Mouse (Mus musculus) erythroblast, embryonic 14.5 days (primary cell): Measurements from ENCODE around the gene Cldn34c1. TPM values are rescaled to one million over a fixed set of nuclear protein-coding genes. Genes with fewer than 3 reads are reported as not detected.
"Not testable (repeated sequence)": the region's sequence is repeated elsewhere in the genome, so short reads cannot be mapped to it uniquely, and the experiment has no call there.

Source experiments
- H3K27me3 ChIP-seq: 2 replicates; pipeline ENCODE4 v1.6.1; 2012; ENCODE audit warnings: inconsistent platforms; ENCODE audit not compliant: control insufficient read depth
- H3K36me3 ChIP-seq: 2 replicates; pipeline ENCODE4 v1.6.1; 2012; ENCODE audit warnings: mild to moderate bottlenecking, inconsistent platforms; ENCODE audit not compliant: control insufficient read depth
- H3K4me1 ChIP-seq: 2 replicates; pipeline ENCODE4 v1.6.1; 2012; ENCODE audit warnings: inconsistent platforms; ENCODE audit not compliant: control insufficient read depth
- H3K4me3 ChIP-seq: replicated peaks from 2 replicates; pipeline ENCODE3; 2012; ENCODE audit warnings: moderate library complexity, mild to moderate bottlenecking, inconsistent platforms
- H3K9me3 ChIP-seq: 2 replicates; pipeline ENCODE4 v1.6.1; 2012; ENCODE audit warnings: low read length, inconsistent platforms, mixed read lengths; ENCODE audit not compliant: control insufficient read depth
- GATA1 ChIP-seq: IDR thresholded peaks from 2 replicates; pipeline ENCODE4 v1.6.1; 2012; ENCODE audit warnings: low read length, inconsistent platforms, mixed read lengths
- TAL1 ChIP-seq: IDR thresholded peaks from 3 replicates; pipeline ENCODE4 v1.6.1; 2012; ENCODE audit warnings: low read length, inconsistent platforms, mixed read lengths
- polyA plus RNA-seq: library from polyadenylated mRNA; stranded (reverse); fragments of >175 nt; gene quantifications from 2 replicates; pipeline ENCODE4 v1.2.3, GENCODE M21; 2012

Cldn34c1 gene
- 0.13 and 0.18 TPM in 2 replicates for polyA plus RNA-seq

DNA sequence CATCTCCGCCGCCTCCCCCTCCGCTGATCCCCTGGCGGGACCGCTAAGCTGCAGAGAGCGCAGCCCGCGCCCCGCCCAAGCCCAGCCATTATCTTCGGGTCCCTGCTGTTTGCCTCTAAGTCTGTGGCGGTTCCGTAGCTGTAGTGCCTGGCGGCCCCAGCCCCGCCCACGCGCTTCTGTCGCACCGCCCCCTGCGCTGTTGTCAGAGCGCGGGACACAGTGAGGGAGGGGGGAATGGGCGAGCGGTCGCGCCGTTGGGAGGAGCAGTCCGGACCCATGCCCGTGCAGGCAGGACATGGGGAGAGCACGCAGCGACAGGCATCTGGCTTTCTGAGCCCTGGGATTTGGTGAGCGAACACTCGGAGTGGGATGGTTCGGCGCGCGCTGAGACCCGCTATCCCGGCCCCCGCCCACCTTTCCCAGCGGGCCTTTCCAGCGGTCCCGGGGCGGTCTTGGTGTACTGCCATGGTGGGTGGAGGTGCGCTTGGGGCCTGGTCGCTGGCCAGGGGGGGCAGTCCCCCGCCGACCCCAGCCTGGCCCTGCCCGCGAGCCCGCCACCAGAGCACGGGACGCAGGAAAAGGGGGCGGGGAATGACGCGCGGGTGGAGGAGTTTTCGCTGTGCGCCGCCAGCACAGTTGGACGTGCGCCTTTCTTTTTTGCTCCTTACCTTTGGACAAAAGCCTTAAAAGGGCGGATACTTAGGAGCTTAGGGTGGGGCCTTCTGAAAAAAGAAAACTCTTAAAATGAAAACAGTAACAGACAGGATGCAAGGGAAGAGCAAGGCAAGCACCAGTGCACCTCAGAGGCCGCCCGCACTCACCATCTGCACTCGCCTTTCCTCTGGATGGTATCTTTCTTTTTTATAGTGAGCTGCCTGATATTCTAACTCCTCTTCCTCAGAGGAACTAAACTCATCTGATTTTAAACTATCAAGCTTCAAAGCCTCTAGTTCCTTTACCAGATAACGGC lies at the start of gene Cldn34c1:
Gene Cldn34c1, plus strand, starts transcription at position 205 of the 970 bp plus-strand sequence.
- peak; percentile 56; the same call in 2 of the 3 replicates for TF ChIP-seq TAL1
- TF ChIP-seq GATA1, result no peak
- Histone ChIP-seq H3K27me3 (no peaks in the 10 kb centered on the region), H3K4me3 (peak within 1 kb of the TSS; percentile 81), H3K4me1 (peaks cover 4% of the 10 kb centered on the region), H3K9me3 (peaks cover 6% of the 10 kb centered on the region), H3K36me3 (no peaks in the 10 kb centered on the region)

DNA sequence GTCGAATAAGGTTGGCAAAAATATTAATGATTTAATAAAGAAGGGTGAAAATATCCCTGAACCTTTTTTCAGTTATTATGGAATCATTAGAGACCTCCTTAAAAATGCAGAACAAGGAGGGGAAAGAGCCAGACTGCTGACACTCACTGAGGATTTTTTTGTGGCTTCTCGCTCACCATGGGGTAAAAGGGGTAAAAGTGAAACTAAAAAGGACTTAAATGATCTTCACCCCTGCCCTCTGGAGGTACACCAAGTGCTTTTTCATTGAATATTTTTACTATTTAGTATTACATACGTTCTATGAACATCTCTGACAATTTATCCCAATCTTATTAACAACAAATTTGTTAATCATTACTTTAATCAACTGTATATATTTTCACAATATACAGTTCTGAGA lies 15.9 kb upstream of the Cldn34c1 start:
- H3K36me3 ChIP-seq, result no peaks in the 10 kb centered on the region
- H3K9me3 ChIP-seq, result no peaks in the 10 kb centered on the region
- no peak overlapping the region for H3K4me3 ChIP-seq
- no peaks in the 10 kb centered on the region for H3K27me3 ChIP-seq
- no peaks in the 10 kb centered on the region for H3K4me1 ChIP-seq
- TF ChIP-seq GATA1, result no peak

DNA sequence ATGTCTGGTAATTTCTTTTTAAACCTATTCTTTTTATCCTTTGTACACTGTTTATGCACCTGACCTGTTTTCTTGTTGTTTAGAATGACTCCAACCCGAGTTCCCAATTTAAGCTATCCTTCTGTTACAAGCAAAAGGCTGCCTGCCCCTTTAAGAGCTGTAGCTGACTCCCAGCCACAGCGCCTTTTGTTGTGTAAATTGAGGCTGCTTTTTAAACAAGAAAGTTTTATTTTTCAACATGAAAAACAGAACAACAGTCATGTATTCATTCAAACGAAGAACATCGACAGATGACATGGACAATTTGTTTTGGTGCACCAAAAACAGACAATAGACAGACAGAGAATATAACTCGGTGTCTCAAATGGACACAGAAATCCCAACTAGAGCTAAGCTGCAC lies 489 bp upstream of the Cldn34c1 start:
- H3K27me3 ChIP-seq, H3K36me3 ChIP-seq, H3K9me3 ChIP-seq, H3K4me1 ChIP-seq: not testable (repeated sequence)
- peak overlapping the region; percentile 81 for H3K4me3 ChIP-seq

DNA sequence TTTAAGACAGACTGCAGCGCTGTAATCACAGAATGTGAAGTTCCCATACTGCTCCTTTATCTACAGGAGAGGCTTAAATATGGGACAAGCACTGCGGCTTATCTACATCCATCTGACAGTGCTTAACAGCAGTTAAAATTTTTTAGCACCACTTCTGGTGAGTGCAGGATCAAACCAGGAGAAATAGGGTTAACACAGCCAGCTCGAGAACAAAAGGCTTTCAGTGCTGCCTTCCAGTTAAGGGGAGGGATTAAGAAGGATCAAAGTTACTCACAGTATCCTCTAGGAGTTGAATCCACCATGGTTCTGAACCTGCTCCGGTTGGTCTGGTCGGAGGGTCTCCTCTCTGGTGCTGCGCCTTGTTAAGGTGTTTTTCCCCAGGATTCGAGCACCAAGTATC lies 1.4 kb downstream of the Cldn34c1 start:
- not testable (repeated sequence) for H3K27me3 ChIP-seq, H3K9me3 ChIP-seq, H3K36me3 ChIP-seq, H3K4me3 ChIP-seq, H3K4me1 ChIP-seq

DNA sequence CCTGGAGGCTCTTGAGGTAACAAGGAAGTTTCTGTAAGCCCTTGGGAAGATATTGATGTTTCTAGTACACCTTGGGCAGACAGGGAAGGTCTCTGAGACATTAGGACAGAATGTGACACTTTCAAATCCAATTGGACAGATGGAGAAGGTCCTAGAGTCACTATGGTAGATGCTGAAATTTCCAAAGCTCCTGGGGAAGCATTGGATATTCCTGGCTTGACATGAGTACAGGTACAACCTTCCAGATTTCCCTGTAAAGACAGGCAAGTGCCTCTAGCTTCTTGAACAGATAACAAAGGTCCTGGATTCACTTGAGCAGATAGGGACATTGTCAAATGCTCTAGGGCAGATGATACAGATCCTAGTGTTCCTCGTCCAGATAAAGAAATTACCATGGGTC lies 119.1 kb downstream of the Cldn34c1 start, which contains the start of gene Srsx:
Gene Srsx, minus strand, starts transcription at position 101 of the 400 bp plus-strand sequence.
- H3K4me1 ChIP-seq, H3K9me3 ChIP-seq, H3K27me3 ChIP-seq, H3K4me3 ChIP-seq, H3K36me3 ChIP-seq: not testable (repeated sequence)

Other genes starting within 250 kb of the Cldn34c1 start
- gene Gm17521, start 73.8 kb upstream of the Cldn34c1 start, polyA plus RNA-seq, result not detected in 2 replicates
- gene Srsx, start 119.0 kb downstream of the Cldn34c1 start, polyA plus RNA-seq, result not detected in 2 replicates
- not detected in 2 replicates for gene Gm17577, start 143.4 kb downstream of the Cldn34c1 start, polyA plus RNA-seq